Mouse (Mus musculus) midbrain, embryonic 16.5 days (tissue): ENCODE measurements around the gene Sms. TPM values are rescaled to one million over a fixed set of nuclear protein-coding genes. Genes with fewer than 3 reads are reported as not detected.
A peak's percentile ranks its signal among the peaks of the same experiment; 100 is the strongest.

Experiments used
- ATAC-seq: fragments of 200-750 bp; cut with Nextera tagmentation; 2 replicates; pipeline ENCODE4 v1.8.0; 2017; ENCODE audit warnings: moderate TSS enrichment
- H3K27ac ChIP-seq: fragments of 300-500 bp; sonication (generic); 2 replicates; pipeline ENCODE4 v1.5.1; 2014; ENCODE audit warnings: mild to moderate bottlenecking, low read length, mixed read lengths
- H3K27me3 ChIP-seq: fragments of 300-500 bp; sonication (generic); 2 replicates; pipeline ENCODE4 v1.6.1; 2014; ENCODE audit warnings: low read depth, low read length, mixed read lengths; ENCODE audit not compliant: control insufficient read depth, insufficient read depth
- H3K36me3 ChIP-seq: fragments of 300-500 bp; sonication (generic); 2 replicates; pipeline ENCODE4 v1.6.1; 2014; ENCODE audit warnings: mild to moderate bottlenecking, low read length, moderate library complexity, mixed read lengths; ENCODE audit not compliant: control insufficient read depth, insufficient read depth
- H3K4me1 ChIP-seq: fragments of 300-500 bp; sonication (generic); 2 replicates; pipeline ENCODE4 v1.6.1; 2014; ENCODE audit warnings: mild to moderate bottlenecking, low read length, mixed read lengths; ENCODE audit not compliant: control insufficient read depth, insufficient read depth
- H3K4me2 ChIP-seq: fragments of 300-500 bp; sonication (generic); 2 replicates; pipeline ENCODE4 v1.6.1; 2014; ENCODE audit warnings: mild to moderate bottlenecking, low read length, mixed read lengths
- H3K4me3 ChIP-seq: fragments of 300-500 bp; sonication (generic); 2 replicates; pipeline ENCODE4 v1.5.1; 2014; ENCODE audit warnings: low read depth, mild to moderate bottlenecking, low read length, moderate library complexity, mixed read lengths
- H3K9ac ChIP-seq: fragments of 300-500 bp; sonication (generic); 2 replicates; pipeline ENCODE4 v1.6.1; 2014; ENCODE audit warnings: low read depth, low read length, mixed read lengths
- H3K9me3 ChIP-seq: fragments of 300-500 bp; sonication (generic); replicated peaks from 2 replicates; pipeline ENCODE4 v1.6.1; 2014; ENCODE audit warnings: mild to moderate bottlenecking, low read length, mixed read lengths; ENCODE audit not compliant: control insufficient read depth, poor library complexity, severe bottlenecking
- WGBS: fragments of 180-500 bp; shearing (Covaris S2); extraction: QIAGEN DNeasy Blood & Tissue Kit; methylation state at CpG from one replicate; pipeline ENCODE4 v1.1.7; 2014; 5-methylcytosine and 5-hydroxymethylcytosine counted together
- polyA plus RNA-seq: library from polyadenylated mRNA; unstranded; fragments of >200 nt; fragmentation: Nextera tagmentation; extraction: Ambion mirVana; gene quantifications from 2 replicates; pipeline ENCODE4 v1.2.1, GENCODE M21; 2015

Gene Sms
- polyA plus RNA-seq: 131 and 149 TPM in 2 replicates

GRCm38 (mm10) chrX:157491944-157492726 lies at the start of gene Sms:
Gene Sms, minus strand, starts transcription at chrX:157492287.
- Histone ChIP-seq H3K36me3 (no peaks in the 10 kb centered on the region), H3K9me3 (no peaks in the 10 kb centered on the region), H3K27ac (peak within 1 kb of the TSS; percentile 93), H3K9ac (peak within 1 kb of the TSS; percentile 81), H3K27me3 (no peaks in the 10 kb centered on the region), H3K4me2 (peak within 1 kb of the TSS; percentile 62), H3K4me3 (peak within 1 kb of the TSS; percentile 61), H3K4me1 (peaks cover 9% of the 10 kb centered on the region)
- peak; percentile 90 for ATAC-seq
- WGBS: 15% methylated on average over 40 of the region's 45 CpGs

- WGBS: 70% methylated on average over 5 of the region's 5 CpGs
- H3K36me3 ChIP-seq: no peaks in the 10 kb centered on the region
- no peak overlapping the region for H3K9ac ChIP-seq
- no peaks in the 10 kb centered on the region for H3K4me1 ChIP-seq
- H3K27me3 ChIP-seq: no peaks in the 10 kb centered on the region
- no peak overlapping the region for H3K27ac ChIP-seq
- H3K9me3 ChIP-seq: no peaks in the 10 kb centered on the region
- H3K4me3 ChIP-seq: no peak overlapping the region
- H3K4me2 ChIP-seq: no peak overlapping the region
- ATAC-seq: no peak
Observed at GRCm38 (mm10) chrX:157506400-157506799, 14.3 kb upstream of the Sms start.

GRCm38 (mm10) chrX:157504506-157504905 lies 12.4 kb upstream of the Sms start:
- H3K27me3 ChIP-seq: no peaks in the 10 kb centered on the region

GRCm38 (mm10) chrX:157501871-157502270 lies 9.8 kb upstream of the Sms start:
- ATAC-seq: no peak
- no peak overlapping the region for H3K27ac ChIP-seq
- 68% methylated on average over 2 of the region's 2 CpGs for WGBS

More at GRCm38 (mm10) chrX:157504506-157504905, 12.4 kb upstream of the Sms start:
- ATAC-seq: no peak
- no peak overlapping the region for H3K27ac ChIP-seq
- H3K4me1 ChIP-seq: no peaks in the 10 kb centered on the region
- H3K4me2 ChIP-seq: no peak overlapping the region
- H3K36me3 ChIP-seq: no peaks in the 10 kb centered on the region
- no peaks in the 10 kb centered on the region for H3K9me3 ChIP-seq
- H3K9ac ChIP-seq: no peak overlapping the region
- 73% methylated on average over 1 of the region's 1 CpGs for WGBS
- no peak overlapping the region for H3K4me3 ChIP-seq

GRCm38 (mm10) chrX:157500004-157500403 lies 7.9 kb upstream of the Sms start:
- WGBS: 86% methylated on average over 8 of the region's 8 CpGs
- no peaks in the 10 kb centered on the region for H3K36me3 ChIP-seq

More at GRCm38 (mm10) chrX:157501871-157502270, 9.8 kb upstream of the Sms start:
- Histone ChIP-seq H3K36me3 (no peaks in the 10 kb centered on the region), H3K4me2 (no peak overlapping the region), H3K4me1 (no peaks in the 10 kb centered on the region), H3K4me3 (no peak overlapping the region), H3K9me3 (no peaks in the 10 kb centered on the region), H3K27me3 (no peaks in the 10 kb centered on the region), H3K9ac (no peak overlapping the region)

GRCm38 (mm10) chrX:157493159-157493558 lies 1.1 kb upstream of the Sms start:
- no peaks in the 10 kb centered on the region for H3K36me3 ChIP-seq
- peaks cover 9% of the 10 kb centered on the region for H3K4me1 ChIP-seq
- H3K27ac ChIP-seq: no peak overlapping the region
- H3K27me3 ChIP-seq: no peaks in the 10 kb centered on the region
- H3K4me2 ChIP-seq: no peak overlapping the region
- no peak overlapping the region for H3K4me3 ChIP-seq
- no peaks in the 10 kb centered on the region for H3K9me3 ChIP-seq
- ATAC-seq: no peak
- WGBS: 80% methylated on average over 4 of the region's 4 CpGs
- no peak overlapping the region for H3K9ac ChIP-seq

More at GRCm38 (mm10) chrX:157500004-157500403, 7.9 kb upstream of the Sms start:
- no peak overlapping the region for H3K4me3 ChIP-seq
- no peaks in the 10 kb centered on the region for H3K4me1 ChIP-seq
- no peak for ATAC-seq
- H3K27me3 ChIP-seq: no peaks in the 10 kb centered on the region
- no peak overlapping the region for H3K9ac ChIP-seq
- H3K4me2 ChIP-seq: no peak overlapping the region
- H3K9me3 ChIP-seq: no peaks in the 10 kb centered on the region
- H3K27ac ChIP-seq: no peak overlapping the region

- no peaks in the 10 kb centered on the region for H3K27me3 ChIP-seq
- H3K36me3 ChIP-seq: no peaks in the 10 kb centered on the region
- H3K9ac ChIP-seq: peak overlapping the region; percentile 81
- WGBS: 14% methylated on average over 32 of the region's 104 CpGs
- H3K4me2 ChIP-seq: peak overlapping the region; percentile 62
- H3K4me3 ChIP-seq: peak overlapping the region; percentile 61
- H3K4me1 ChIP-seq: peaks cover 9% of the 10 kb centered on the region
- ATAC-seq: peak; percentile 83
- no peaks in the 10 kb centered on the region for H3K9me3 ChIP-seq
- peak overlapping the region; percentile 93 for H3K27ac ChIP-seq
Observed at GRCm38 (mm10) chrX:157491145-157491935, 747 bp downstream of the Sms start.

GRCm38 (mm10) chrX:157490769-157491144 lies 1.3 kb downstream of the Sms start:
- no peaks in the 10 kb centered on the region for H3K36me3 ChIP-seq
- H3K4me3 ChIP-seq: peak overlapping the region; percentile 61
- peak overlapping the region; percentile 62 for H3K4me2 ChIP-seq
- peaks cover 9% of the 10 kb centered on the region for H3K4me1 ChIP-seq
- WGBS: 15% methylated on average over 12 of the region's 12 CpGs
- peak overlapping the region; percentile 81 for H3K9ac ChIP-seq
- ATAC-seq: peak; percentile 32
- H3K9me3 ChIP-seq: no peaks in the 10 kb centered on the region
- H3K27me3 ChIP-seq: no peaks in the 10 kb centered on the region
- peak overlapping the region; percentile 93 for H3K27ac ChIP-seq
